Mouse (Mus musculus): ENCODE data around the gene Gatad2a. TPM values are rescaled to one million over a fixed set of nuclear protein-coding genes. Genes with fewer than 3 reads are reported as not detected.

The Gatad2a gene
- total RNA-seq, 2 experiments from 2014 or later, result 25.7 to 30.2 TPM

Other genes with a start within 250 kb of the Gatad2a start
- gene Zfp963, start 246.4 kb downstream of the Gatad2a start, total RNA-seq (2015; ENCODE audit: low replicate concordance), result 5.2 and 7.1 TPM in 2 replicates
- 3.2 and 3.7 TPM in 2 replicates for gene Zfp963, start 246.4 kb downstream of the Gatad2a start, total RNA-seq (2017; ENCODE audit: low replicate concordance)
- gene Gm20422, start 221.5 kb downstream of the Gatad2a start, total RNA-seq (2015; ENCODE audit: low replicate concordance), result not detected in 2 replicates
- 2.9 TPM in 1 of 2 replicates, not detected in the other for gene Gm20422, start 221.5 kb downstream of the Gatad2a start, total RNA-seq (2017; ENCODE audit: low replicate concordance)
- 9.2 and 9.4 TPM in 2 replicates for gene Atp13a1, start 205.2 kb downstream of the Gatad2a start, total RNA-seq (2015; ENCODE audit: low replicate concordance)
- 3.7 and 3.9 TPM in 2 replicates for gene Atp13a1, start 205.2 kb downstream of the Gatad2a start, total RNA-seq (2017; ENCODE audit: low replicate concordance)
- gene Zfp866, start 205.2 kb downstream of the Gatad2a start, total RNA-seq (2015; ENCODE audit: low replicate concordance), result 13.1 and 14.0 TPM in 2 replicates
- gene Zfp866, start 205.2 kb downstream of the Gatad2a start, total RNA-seq (2017; ENCODE audit: low replicate concordance), result 21.1 and 28.6 TPM in 2 replicates
- gene Gmip, start 187.7 kb downstream of the Gatad2a start, total RNA-seq (2015; ENCODE audit: low replicate concordance), result 14.2 and 20.1 TPM in 2 replicates
- gene Gmip, start 187.7 kb downstream of the Gatad2a start, total RNA-seq (2017; ENCODE audit: low replicate concordance), result 15.5 and 24.4 TPM in 2 replicates
- 0.77 and 1.3 TPM in 2 replicates for gene Lpar2, start 174.0 kb downstream of the Gatad2a start, total RNA-seq (2015; ENCODE audit: low replicate concordance)
- gene Lpar2, start 174.0 kb downstream of the Gatad2a start, total RNA-seq (2017; ENCODE audit: low replicate concordance), result 0.28 and 0.85 TPM in 2 replicates
- gene Pbx4, start 163.9 kb downstream of the Gatad2a start, total RNA-seq (2015; ENCODE audit: low replicate concordance), result 1.5 and 2.1 TPM in 2 replicates
- 2.8 TPM in 1 of 2 replicates, not detected in the other for gene Pbx4, start 163.9 kb downstream of the Gatad2a start, total RNA-seq (2017; ENCODE audit: low replicate concordance)
- not detected in 2 replicates for gene Cilp2, start 108.7 kb downstream of the Gatad2a start, total RNA-seq (2015; ENCODE audit: low replicate concordance)
- not detected in 2 replicates for gene Cilp2, start 108.7 kb downstream of the Gatad2a start, total RNA-seq (2017; ENCODE audit: low replicate concordance)
- not detected in 2 replicates for gene Tssk6, start 94.2 kb downstream of the Gatad2a start, total RNA-seq (2015; ENCODE audit: low replicate concordance)
- 0.28 and 0.94 TPM in 2 replicates for gene Tssk6, start 94.2 kb downstream of the Gatad2a start, total RNA-seq (2017; ENCODE audit: low replicate concordance)
- 16.1 and 18.2 TPM in 2 replicates for gene Ndufa13, start 93.8 kb downstream of the Gatad2a start, total RNA-seq (2015; ENCODE audit: low replicate concordance)
- 27.2 and 32.9 TPM in 2 replicates for gene Ndufa13, start 93.8 kb downstream of the Gatad2a start, total RNA-seq (2017; ENCODE audit: low replicate concordance)
- gene Yjefn3, start 93.7 kb downstream of the Gatad2a start, total RNA-seq (2015; ENCODE audit: low replicate concordance), result not detected in 2 replicates
- not detected in 2 replicates for gene Yjefn3, start 93.7 kb downstream of the Gatad2a start, total RNA-seq (2017; ENCODE audit: low replicate concordance)
- gene Mau2, start 46.4 kb upstream of the Gatad2a start, total RNA-seq (2015; ENCODE audit: low replicate concordance), result 24.0 and 33.9 TPM in 2 replicates
- gene Mau2, start 46.4 kb upstream of the Gatad2a start, total RNA-seq (2017; ENCODE audit: low replicate concordance), result 47.4 and 49.5 TPM in 2 replicates
- 8.2 and 10.6 TPM in 2 replicates for gene Sugp1, start 46.4 kb upstream of the Gatad2a start, total RNA-seq (2015; ENCODE audit: low replicate concordance)
- 15.6 and 22.6 TPM in 2 replicates for gene Sugp1, start 46.4 kb upstream of the Gatad2a start, total RNA-seq (2017; ENCODE audit: low replicate concordance)
- 2.3 TPM in 1 of 2 replicates, not detected in the other for gene Tm6sf2, start 76.5 kb upstream of the Gatad2a start, total RNA-seq (2015; ENCODE audit: low replicate concordance)
- gene Tm6sf2, start 76.5 kb upstream of the Gatad2a start, total RNA-seq (2017; ENCODE audit: low replicate concordance), result 2.9 TPM in 1 of 2 replicates, not detected in the other
- not detected in 2 replicates for gene Hapln4, start 87.1 kb upstream of the Gatad2a start, total RNA-seq (2015; ENCODE audit: low replicate concordance)
- gene Hapln4, start 87.1 kb upstream of the Gatad2a start, total RNA-seq (2017; ENCODE audit: low replicate concordance), result not detected in 2 replicates
- gene Ncan, start 124.5 kb upstream of the Gatad2a start, total RNA-seq (2015; ENCODE audit: low replicate concordance), result not detected in 2 replicates
- gene Ncan, start 124.5 kb upstream of the Gatad2a start, total RNA-seq (2017; ENCODE audit: low replicate concordance), result not detected in 2 replicates
- gene Nr2c2ap, start 134.9 kb upstream of the Gatad2a start, total RNA-seq (2015; ENCODE audit: low replicate concordance), result 4.8 and 5.4 TPM in 2 replicates
- 1.4 and 1.5 TPM in 2 replicates for gene Nr2c2ap, start 134.9 kb upstream of the Gatad2a start, total RNA-seq (2017; ENCODE audit: low replicate concordance)
- 8.1 and 16.3 TPM in 2 replicates for gene Rfxank, start 142.8 kb upstream of the Gatad2a start, total RNA-seq (2015; ENCODE audit: low replicate concordance)
- 9.7 and 10.2 TPM in 2 replicates for gene Rfxank, start 142.8 kb upstream of the Gatad2a start, total RNA-seq (2017; ENCODE audit: low replicate concordance)
- gene Borcs8, start 143.1 kb upstream of the Gatad2a start, total RNA-seq (2015; ENCODE audit: low replicate concordance), result 2.1 and 16.7 TPM in 2 replicates
- 15.5 and 30.7 TPM in 2 replicates for gene Borcs8, start 143.1 kb upstream of the Gatad2a start, total RNA-seq (2017; ENCODE audit: low replicate concordance)
- gene Mef2b, start 143.3 kb upstream of the Gatad2a start, total RNA-seq (2015; ENCODE audit: low replicate concordance), result not detected in 2 replicates
- gene Mef2b, start 143.3 kb upstream of the Gatad2a start, total RNA-seq (2017; ENCODE audit: low replicate concordance), result not detected in 2 replicates
- 4.0 and 8.1 TPM in 2 replicates for gene Tmem161a, start 176.0 kb upstream of the Gatad2a start, total RNA-seq (2015; ENCODE audit: low replicate concordance)
- 4.5 and 4.9 TPM in 2 replicates for gene Tmem161a, start 176.0 kb upstream of the Gatad2a start, total RNA-seq (2017; ENCODE audit: low replicate concordance)
- 13.8 and 20.6 TPM in 2 replicates for gene Slc25a42, start 215.9 kb upstream of the Gatad2a start, total RNA-seq (2015; ENCODE audit: low replicate concordance)
- 16.2 and 23.8 TPM in 2 replicates for gene Slc25a42, start 215.9 kb upstream of the Gatad2a start, total RNA-seq (2017; ENCODE audit: low replicate concordance)
- 24.4 and 33.9 TPM in 2 replicates for gene Sugp2, start 237.8 kb upstream of the Gatad2a start, total RNA-seq (2015; ENCODE audit: low replicate concordance)
- 22.7 and 28.9 TPM in 2 replicates for gene Sugp2, start 237.8 kb upstream of the Gatad2a start, total RNA-seq (2017; ENCODE audit: low replicate concordance)
- gene Armc6, start 238.1 kb upstream of the Gatad2a start, total RNA-seq (2015; ENCODE audit: low replicate concordance), result 4.6 TPM in 1 of 2 replicates, not detected in the other
- gene Armc6, start 238.1 kb upstream of the Gatad2a start, total RNA-seq (2017; ENCODE audit: low replicate concordance), result 4.0 and 6.1 TPM in 2 replicates

Measured in erythroblast, adult 5-6 weeks (primary cell).